Mouse (Mus musculus) midbrain, postnatal 0 days (tissue): ENCODE results near the gene Relb. TPM values are rescaled to one million over a fixed set of nuclear protein-coding genes. Genes with fewer than 3 reads are reported as not detected.

ENCODE experiments used
- ATAC-seq: fragments of 200-750 bp; cut with Nextera tagmentation; 2 replicates; pipeline ENCODE4 v1.8.0; 2017; ENCODE audit warnings: moderate number of reproducible peaks, mild to moderate bottlenecking, moderate TSS enrichment, moderate library complexity; ENCODE audit not compliant: low FRiP score
- DNase-seq: peaks from one replicate; pipeline ENCODE4 v3.0.0-alpha.2; 2015; ENCODE audit warnings: low spot score
- H3K27ac ChIP-seq: fragments of 300-500 bp; sonication (generic); 2 replicates; pipeline ENCODE4 v1.5.1; 2014; ENCODE audit warnings: low read depth, mild to moderate bottlenecking, low read length, mixed read lengths
- H3K27me3 ChIP-seq: fragments of 300-500 bp; sonication (generic); 2 replicates; pipeline ENCODE4 v1.6.1; 2014; ENCODE audit warnings: low read length, control low read depth, mixed read lengths; ENCODE audit not compliant: insufficient read depth
- H3K36me3 ChIP-seq: fragments of 300-500 bp; sonication (generic); 2 replicates; pipeline ENCODE4 v1.6.1; 2014; ENCODE audit warnings: low read length, control low read depth, mixed read lengths; ENCODE audit not compliant: insufficient read depth
- H3K4me1 ChIP-seq: fragments of 300-500 bp; sonication (generic); 2 replicates; pipeline ENCODE4 v1.6.1; 2014; ENCODE audit warnings: mild to moderate bottlenecking, control low read depth, antibody characterized with exemption, low read length, mixed read lengths; ENCODE audit not compliant: insufficient read depth
- H3K4me2 ChIP-seq: fragments of 300-500 bp; sonication (generic); 2 replicates; pipeline ENCODE4 v1.6.1; 2014; ENCODE audit warnings: low read depth, mild to moderate bottlenecking, low read length, mixed read lengths; ENCODE audit not compliant: poor library complexity, severe bottlenecking
- H3K4me3 ChIP-seq: fragments of 300-500 bp; sonication (generic); 2 replicates; pipeline ENCODE4 v1.5.1; 2014; ENCODE audit warnings: low read depth, mild to moderate bottlenecking, low read length, moderate library complexity
- H3K9ac ChIP-seq: fragments of 300-500 bp; sonication (generic); replicated peaks from 2 replicates; pipeline ENCODE4 v1.6.1; 2014; ENCODE audit warnings: mild to moderate bottlenecking, low read length, moderate library complexity, mixed read lengths; ENCODE audit not compliant: poor library complexity, severe bottlenecking
- H3K9me3 ChIP-seq: fragments of 300-500 bp; sonication (generic); 2 replicates; pipeline ENCODE4 v1.6.1; 2016; ENCODE audit warnings: low read length, control low read depth
- CTCF ChIP-seq: IDR thresholded peaks from 2 replicates; pipeline ENCODE4 v1.5.1; 2016; ENCODE audit warnings: antibody characterized with exemption, mild to moderate bottlenecking
- WGBS: fragments of 180-500 bp; shearing (Covaris S2); extraction: QIAGEN DNeasy Blood & Tissue Kit; methylation state at CpG from one replicate; pipeline ENCODE4 v1.1.7; 2014; 5-methylcytosine and 5-hydroxymethylcytosine counted together
- polyA plus RNA-seq: library from polyadenylated mRNA; unstranded; fragments of >200 nt; fragmentation: Nextera tagmentation; extraction: Ambion mirVana; gene quantifications from 2 replicates; pipeline ENCODE4 v1.2.1, GENCODE M21; 2015
- total RNA-seq: library from RNA; depleted of rRNA; stranded (reverse); fragments of >200 nt; gene quantifications from 2 replicates; pipeline ENCODE4 v1.2.3, GENCODE M21; 2014

Relb gene
- total and polyA plus RNA-seq, 2 experiments from 2014 or later = 5.6 to 7.3 TPM

GRCm38 (mm10) chr7:19603849-19604605 lies 25.2 kb downstream of the Relb start, which contains the start of gene Clasrp:
TSS of gene Clasrp (minus strand) at chr7:19604486.
- H3K36me3 ChIP-seq = peaks cover 21% of the 10 kb centered on the region; the same call in 1 of the 2 replicates
- WGBS = 2% methylated on average over 54 of the region's 57 CpGs
- no peaks in the 10 kb centered on the region for H3K27me3 ChIP-seq
- TF ChIP-seq CTCF = peak; percentile 49
- H3K4me2 ChIP-seq = peak within 1 kb of the TSS; percentile 93
- H3K4me3 ChIP-seq = peak within 1 kb of the TSS; percentile 98
- H3K9ac ChIP-seq = peak within 1 kb of the TSS; percentile 100
- H3K27ac ChIP-seq = peak within 1 kb of the TSS; percentile 78
- peak; percentile 87 for ATAC-seq
- peaks cover 14% of the 10 kb centered on the region for H3K4me1 ChIP-seq
- DNase-seq = peak; percentile 95
- H3K9me3 ChIP-seq = no peaks in the 10 kb centered on the region

GRCm38 (mm10) chr7:19603055-19603454 lies 26.2 kb downstream of the Relb start:
- Histone ChIP-seq H3K36me3 (peaks cover 29% of the 10 kb centered on the region; the same call in 1 of the 2 replicates), H3K9ac (peak overlapping the region; percentile 100; the same call in 1 of the 2 replicates), H3K4me2 (peak overlapping the region; percentile 93), H3K27ac (peak overlapping the region; percentile 12; the same call in 1 of the 2 replicates), H3K4me3 (peak overlapping the region; percentile 98; the same call in 1 of the 2 replicates), H3K4me1 (peaks cover 14% of the 10 kb centered on the region), H3K9me3 (no peaks in the 10 kb centered on the region), H3K27me3 (no peaks in the 10 kb centered on the region)
- WGBS = 87% methylated on average over 12 of the region's 12 CpGs
- no peak for TF ChIP-seq CTCF
- DNase-seq = no peak
- ATAC-seq = no peak

- Histone ChIP-seq H3K27ac (peak overlapping the region; percentile 65), H3K4me1 (peaks cover 14% of the 10 kb centered on the region), H3K9me3 (no peaks in the 10 kb centered on the region), H3K4me3 (no peak overlapping the region), H3K4me2 (no peak overlapping the region), H3K27me3 (no peaks in the 10 kb centered on the region), H3K36me3 (peaks cover 36% of the 10 kb centered on the region; the same call in 1 of the 2 replicates), H3K9ac (no peak overlapping the region)
- DNase-seq (peak; percentile 89), ATAC-seq (peak; percentile 63)
- no peak for TF ChIP-seq CTCF
- WGBS = 41% methylated on average over 5 of the region's 5 CpGs
These were observed 28.7 kb downstream of the Relb start for GRCm38 (mm10) chr7:19600562-19600961.

GRCm38 (mm10) chr7:19593061-19593730 lies 36.0 kb downstream of the Relb start:
- ATAC-seq (no peak), DNase-seq (no peak)
- Histone ChIP-seq H3K4me1 (no peaks in the 10 kb centered on the region), H3K9ac (no peak overlapping the region), H3K9me3 (no peaks in the 10 kb centered on the region), H3K4me3 (no peak overlapping the region), H3K27ac (no peak overlapping the region), H3K4me2 (no peak overlapping the region), H3K36me3 (peaks cover 75% of the 10 kb centered on the region), H3K27me3 (no peaks in the 10 kb centered on the region)
- TF ChIP-seq CTCF = no peak
- WGBS = 92% methylated on average over 10 of the region's 10 CpGs

GRCm38 (mm10) chr7:19589917-19590316 lies 39.3 kb downstream of the Relb start:
- H3K9ac ChIP-seq = no peak overlapping the region
- H3K4me1 ChIP-seq = no peaks in the 10 kb centered on the region
- H3K27me3 ChIP-seq = no peaks in the 10 kb centered on the region
- DNase-seq = peak; percentile 93
- H3K4me2 ChIP-seq = no peak overlapping the region
- WGBS = 46% methylated on average over 3 of the region's 3 CpGs
- no peaks in the 10 kb centered on the region for H3K9me3 ChIP-seq
- 0 out of 2 replicates have a peak overlapping the region, but pooled peaks have one; percentile 38 for H3K27ac ChIP-seq
- H3K36me3 ChIP-seq = peaks cover 85% of the 10 kb centered on the region
- no peak overlapping the region for H3K4me3 ChIP-seq
- TF ChIP-seq CTCF = peak; percentile 93
- peak; percentile 65 for ATAC-seq

GRCm38 (mm10) chr7:19589207-19589606 lies 40.0 kb downstream of the Relb start:
- peak; percentile 81 for TF ChIP-seq CTCF
- no peaks in the 10 kb centered on the region for H3K4me1 ChIP-seq
- no peaks in the 10 kb centered on the region for H3K27me3 ChIP-seq
- H3K9me3 ChIP-seq = no peaks in the 10 kb centered on the region
- H3K4me3 ChIP-seq = no peak overlapping the region
- ATAC-seq = no peak
- no peak overlapping the region for H3K9ac ChIP-seq
- 56% methylated on average over 3 of the region's 3 CpGs for WGBS
- peaks cover 88% of the 10 kb centered on the region for H3K36me3 ChIP-seq
- peak; percentile 52 for DNase-seq
- H3K4me2 ChIP-seq = no peak overlapping the region
- no peak overlapping the region for H3K27ac ChIP-seq
